Mouse (Mus musculus) cerebellum, postnatal 14 days (tissue): ENCODE measurements around the gene Pars2.

ENCODE experiments used
- DNase-seq, 2 experiments: peaks; one replicate each; pipeline ENCODE4 v3.0.0; 2021; ENCODE audit warnings: mixed read lengths in 2 of 2

Gene Pars2

GRCm38 (mm10) chr4:106650833-106651527, at the start of gene Pars2:
TSS of gene Pars2 (plus strand) at chr4:106651069.
- DNase-seq, result peak; percentile 99

GRCm38 (mm10) chr4:106606639-106607554, 44.0 kb upstream of the Pars2 start:
- DNase-seq, result peak; percentile 42 to 43

- no peak for DNase-seq
Measured at GRCm38 (mm10) chr4:106607905-106608304, 43.0 kb upstream of the Pars2 start.

- DNase-seq, result no peak
Measured at GRCm38 (mm10) chr4:106613105-106613504, 37.8 kb upstream of the Pars2 start.

- DNase-seq, result no peak
Measured at GRCm38 (mm10) chr4:106613560-106613959, 37.3 kb upstream of the Pars2 start.

GRCm38 (mm10) chr4:106614180-106614797, 36.6 kb upstream of the Pars2 start:
- peak; percentile 91 to 93 for DNase-seq

- DNase-seq, result no peak
Measured at GRCm38 (mm10) chr4:106614881-106615280, 36.0 kb upstream of the Pars2 start.

- DNase-seq, result no peak
Measured at GRCm38 (mm10) chr4:106615637-106616036, 35.2 kb upstream of the Pars2 start.

GRCm38 (mm10) chr4:106617056-106617455, 33.8 kb upstream of the Pars2 start, which contains the start of gene Lexm:
TSS of gene Lexm (minus strand) at chr4:106617241.
- DNase-seq, result no peak

- DNase-seq, result no peak
Measured at GRCm38 (mm10) chr4:106618898-106619297, 32.0 kb upstream of the Pars2 start.

- no peak for DNase-seq
Measured at GRCm38 (mm10) chr4:106621428-106621827, 29.4 kb upstream of the Pars2 start.

- DNase-seq, result peak in 1 of 2 experiments; percentile 60
Measured at GRCm38 (mm10) chr4:106622030-106622493, 28.8 kb upstream of the Pars2 start, which contains the start of gene Ttc22. TSS of gene Ttc22 (plus strand) at chr4:106622432.

- peak; percentile 57 to 61 for DNase-seq
Measured at GRCm38 (mm10) chr4:106622712-106623111, 28.2 kb upstream of the Pars2 start.

- DNase-seq, result no peak
Measured at GRCm38 (mm10) chr4:106624271-106624670, 26.6 kb upstream of the Pars2 start.

GRCm38 (mm10) chr4:106627809-106628208, 23.1 kb upstream of the Pars2 start:
- peak; percentile 50 to 59 for DNase-seq

- no peak for DNase-seq
Measured at GRCm38 (mm10) chr4:106628650-106629360, 22.1 kb upstream of the Pars2 start.

- no peak for DNase-seq
Measured at GRCm38 (mm10) chr4:106629374-106629773, 21.5 kb upstream of the Pars2 start.

GRCm38 (mm10) chr4:106630333-106631220, 20.3 kb upstream of the Pars2 start:
- DNase-seq, result peak; percentile 89 to 94

GRCm38 (mm10) chr4:106632313-106632712, 18.6 kb upstream of the Pars2 start:
- DNase-seq, result no peak

GRCm38 (mm10) chr4:106633281-106634085, 17.4 kb upstream of the Pars2 start:
- DNase-seq, result peak; percentile 49 to 68
